Mouse (Mus musculus): ENCODE data around the gene Rbfox3. TPM values are rescaled to one million over a fixed set of nuclear protein-coding genes. Genes with fewer than 3 reads are reported as not detected.

Gene Rbfox3
- polyA plus RNA-seq, 1 experiment from 2014 or later, result 0.76 TPM

- no peak for ATAC-seq (ENCODE audit: low FRiP score, low TSS enrichment)
- Histone ChIP-seq H3K4me2 (replicated peaks; ENCODE audit: low read depth) (no peak overlapping the region), H3K27ac (replicated peaks) (no peak overlapping the region), H3K4me3 (ENCODE audit: low read depth, low read length) (no peak overlapping the region), H3K9me3 (ENCODE audit: control insufficient read depth, low read length) (no peaks in the 10 kb centered on the region), H3K27me3 (ENCODE audit: control insufficient read depth, insufficient read depth, low read length) (no peaks in the 10 kb centered on the region), H3K36me3 (ENCODE audit: control insufficient read depth, insufficient read depth, low read length) (no peaks in the 10 kb centered on the region), H3K9ac (ENCODE audit: low read length) (no peak overlapping the region), H3K4me1 (replicated peaks; ENCODE audit: control insufficient read depth, insufficient read depth) (no peaks in the 10 kb centered on the region)
- WGBS, result 50% methylated on average over 26 of the region's 26 CpGs
- no peak for DNase-seq (ENCODE audit: low spot score)
- TF ChIP-seq CTCF (IDR thresholded peaks at IDR 0.05; ENCODE audit: low read depth) (no peak), EP300 (optimal IDR thresholded peaks at IDR 0.05) (no peak)
Observed at GRCm38 (mm10) chr11:118899771-118900545, 11.4 kb downstream of the Rbfox3 start.

GRCm38 (mm10) chr11:118898643-118899042 is 12.8 kb downstream of the Rbfox3 start:
- DNase-seq (ENCODE audit: low spot score) (no peak), ATAC-seq (ENCODE audit: low FRiP score, low TSS enrichment) (no peak)
- H3K27me3 ChIP-seq (ENCODE audit: control insufficient read depth, insufficient read depth, low read length), result no peaks in the 10 kb centered on the region
- no peaks in the 10 kb centered on the region for H3K9me3 ChIP-seq (ENCODE audit: control insufficient read depth, low read length)
- H3K4me1 ChIP-seq (replicated peaks; ENCODE audit: control insufficient read depth, insufficient read depth), result no peaks in the 10 kb centered on the region
- H3K4me2 ChIP-seq (replicated peaks; ENCODE audit: low read depth), result no peak overlapping the region
- H3K9ac ChIP-seq (ENCODE audit: low read length), result no peak overlapping the region
- WGBS, result 55% methylated on average over 11 of the region's 11 CpGs
- no peak overlapping the region for H3K27ac ChIP-seq (replicated peaks)
- H3K4me3 ChIP-seq (ENCODE audit: low read depth, low read length), result no peak overlapping the region
- TF ChIP-seq CTCF (IDR thresholded peaks at IDR 0.05; ENCODE audit: low read depth), result no peak
- no peak for TF ChIP-seq EP300 (optimal IDR thresholded peaks at IDR 0.05)
- H3K36me3 ChIP-seq (ENCODE audit: control insufficient read depth, insufficient read depth, low read length), result no peaks in the 10 kb centered on the region

DNA sequence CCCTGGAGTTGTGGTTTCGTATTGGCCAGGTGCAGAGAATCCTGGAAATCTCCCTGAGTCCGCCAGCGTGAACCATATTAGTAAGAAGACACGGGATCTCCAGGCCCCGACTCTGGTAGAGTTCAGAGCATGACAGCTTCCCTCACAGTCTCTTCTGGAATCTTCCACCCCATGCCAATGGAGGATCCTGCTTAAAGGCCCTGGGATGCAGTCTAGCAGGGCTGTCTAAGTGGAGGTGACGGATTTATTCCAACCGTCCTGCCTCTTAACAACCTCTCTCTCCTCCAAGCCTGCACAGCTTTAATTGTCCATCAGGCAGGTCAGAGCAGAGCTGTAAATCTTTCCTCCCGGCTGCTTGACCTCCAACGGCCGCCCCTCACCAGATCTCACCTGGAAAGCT is 13.2 kb downstream of the Rbfox3 start:
- TF ChIP-seq EP300 (optimal IDR thresholded peaks at IDR 0.05) (no peak), CTCF (IDR thresholded peaks at IDR 0.05; ENCODE audit: low read depth) (no peak)
- Histone ChIP-seq H3K27ac (replicated peaks) (no peak overlapping the region), H3K27me3 (ENCODE audit: control insufficient read depth, insufficient read depth, low read length) (no peaks in the 10 kb centered on the region), H3K9ac (ENCODE audit: low read length) (no peak overlapping the region), H3K4me3 (ENCODE audit: low read depth, low read length) (no peak overlapping the region), H3K4me2 (replicated peaks; ENCODE audit: low read depth) (no peak overlapping the region), H3K4me1 (replicated peaks; ENCODE audit: control insufficient read depth, insufficient read depth) (no peaks in the 10 kb centered on the region), H3K36me3 (ENCODE audit: control insufficient read depth, insufficient read depth, low read length) (no peaks in the 10 kb centered on the region), H3K9me3 (ENCODE audit: control insufficient read depth, low read length) (no peaks in the 10 kb centered on the region)
- DNase-seq (ENCODE audit: low spot score), result no peak
- WGBS, result 60% methylated on average over 10 of the region's 10 CpGs
- ATAC-seq (ENCODE audit: low FRiP score, low TSS enrichment), result no peak

DNA sequence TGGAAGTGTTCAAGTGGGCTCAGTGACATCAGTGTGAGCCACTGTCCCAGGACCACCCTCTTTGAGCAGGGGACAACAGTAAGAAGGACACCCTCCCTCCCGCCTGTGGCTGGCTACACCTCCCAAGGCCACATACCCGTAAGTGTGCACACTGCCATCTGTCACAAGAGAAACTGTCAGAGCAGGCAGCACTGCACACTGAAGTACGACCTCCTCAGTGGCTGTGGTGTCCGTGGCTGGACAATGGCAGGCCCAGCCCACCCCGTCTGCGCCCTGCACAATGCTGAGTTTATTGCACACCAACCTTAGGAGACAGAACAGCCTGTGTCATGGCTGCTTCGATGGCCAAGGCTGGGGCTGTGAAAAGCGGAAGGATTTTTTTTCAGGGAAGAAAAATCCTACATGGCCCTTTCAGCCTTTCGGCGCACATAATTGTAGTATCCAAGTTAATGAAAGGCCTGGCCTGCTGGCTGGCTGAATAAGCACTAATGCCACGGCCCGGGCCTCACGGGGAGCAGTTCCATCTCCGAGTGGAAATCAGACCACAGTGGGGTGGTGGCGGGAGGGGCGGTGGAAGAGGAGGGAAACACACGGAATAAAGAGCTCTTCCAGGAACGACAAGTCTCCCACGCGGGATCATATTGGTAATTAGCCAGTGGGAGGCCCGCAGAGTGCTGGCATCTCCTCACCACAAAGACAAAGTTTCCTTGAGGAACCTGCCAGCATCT is 14.1 kb downstream of the Rbfox3 start:
- Histone ChIP-seq H3K27ac (replicated peaks) (no peak overlapping the region), H3K9ac (ENCODE audit: low read length) (no peak overlapping the region), H3K9me3 (ENCODE audit: control insufficient read depth, low read length) (no peaks in the 10 kb centered on the region), H3K27me3 (ENCODE audit: control insufficient read depth, insufficient read depth, low read length) (no peaks in the 10 kb centered on the region), H3K4me3 (ENCODE audit: low read depth, low read length) (no peak overlapping the region), H3K4me2 (replicated peaks; ENCODE audit: low read depth) (no peak overlapping the region), H3K4me1 (replicated peaks; ENCODE audit: control insufficient read depth, insufficient read depth) (no peaks in the 10 kb centered on the region), H3K36me3 (ENCODE audit: control insufficient read depth, insufficient read depth, low read length) (no peaks in the 10 kb centered on the region)
- no peak for TF ChIP-seq CTCF (IDR thresholded peaks at IDR 0.05; ENCODE audit: low read depth)
- no peak for TF ChIP-seq EP300 (optimal IDR thresholded peaks at IDR 0.05)
- WGBS, result 72% methylated on average over 21 of the region's 21 CpGs
- DNase-seq (ENCODE audit: low spot score) (no peak), ATAC-seq (ENCODE audit: low FRiP score, low TSS enrichment) (no peak)

- H3K4me3 ChIP-seq (ENCODE audit: low read depth, low read length), result no peak overlapping the region
- H3K4me1 ChIP-seq (replicated peaks; ENCODE audit: control insufficient read depth, insufficient read depth), result no peaks in the 10 kb centered on the region
- no peaks in the 10 kb centered on the region for H3K9me3 ChIP-seq (ENCODE audit: control insufficient read depth, low read length)
- WGBS, result 67% methylated on average over 16 of the region's 16 CpGs
- DNase-seq (ENCODE audit: low spot score) (no peak), ATAC-seq (ENCODE audit: low FRiP score, low TSS enrichment) (no peak)
- TF ChIP-seq CTCF (IDR thresholded peaks at IDR 0.05; ENCODE audit: low read depth) (no peak), EP300 (optimal IDR thresholded peaks at IDR 0.05) (no peak)
- no peak overlapping the region for H3K4me2 ChIP-seq (replicated peaks; ENCODE audit: low read depth)
- H3K9ac ChIP-seq (ENCODE audit: low read length), result no peak overlapping the region
- H3K36me3 ChIP-seq (ENCODE audit: control insufficient read depth, insufficient read depth, low read length), result no peaks in the 10 kb centered on the region
- H3K27ac ChIP-seq (replicated peaks), result no peak overlapping the region
- no peaks in the 10 kb centered on the region for H3K27me3 ChIP-seq (ENCODE audit: control insufficient read depth, insufficient read depth, low read length)
Observed at GRCm38 (mm10) chr11:118896032-118896675, 15.2 kb downstream of the Rbfox3 start.

All from stomach, postnatal 0 days (tissue).